Mouse (Mus musculus): Measurements from ENCODE around the gene Cdkl2.

DNA sequence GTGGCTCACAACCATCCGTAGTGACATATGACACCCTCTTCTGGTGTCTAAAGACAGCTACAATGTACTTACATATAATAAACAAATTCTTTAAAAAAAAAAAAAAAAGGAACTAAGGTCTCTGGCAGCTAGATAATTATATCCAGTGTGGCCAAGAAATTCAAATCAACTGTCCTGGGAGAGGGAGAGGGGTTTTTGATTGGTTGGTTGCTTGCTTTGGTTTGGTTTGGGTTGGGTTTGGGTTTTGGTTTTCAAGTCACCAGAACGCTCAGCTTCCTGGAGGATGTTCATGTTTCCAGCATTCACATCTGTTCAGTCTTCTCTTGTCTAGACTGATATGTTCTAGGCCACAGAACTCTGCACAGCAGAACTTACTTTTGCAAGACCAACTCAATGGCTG is 50.6 kb downstream of the Cdkl2 start:
- TF ChIP-seq CTCF (IDR thresholded peaks at IDR 0.05; ENCODE audit: extremely low read depth, insufficient read depth, low read length) (no peak), POLR2A (IDR thresholded peaks at IDR 0.05; ENCODE audit: extremely low read depth, insufficient read depth, low read length) (no peak)
